Mouse (Mus musculus): ENCODE data around the gene Tspan32.

DNA sequence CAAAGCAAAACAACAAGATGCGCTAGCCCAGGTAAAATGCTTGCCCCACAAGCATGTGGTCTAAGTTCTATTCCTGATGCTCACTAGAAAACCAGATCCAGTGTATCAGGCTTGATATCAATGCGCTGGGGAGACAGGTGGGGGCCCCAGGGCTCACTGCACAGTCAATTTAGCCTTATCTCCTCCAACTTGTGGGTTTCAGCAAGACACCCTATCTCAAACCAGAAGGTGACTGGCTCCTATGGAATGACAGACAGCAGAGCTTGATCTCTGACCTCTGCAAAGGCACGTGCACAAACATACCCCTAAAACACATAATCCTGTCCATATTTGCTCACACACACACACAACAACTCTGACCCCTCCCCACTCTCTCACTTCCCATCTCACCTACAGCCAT is 17.1 kb upstream of the Tspan32 start:
- TF ChIP-seq CTCF (IDR thresholded peaks at IDR 0.05; ENCODE audit: insufficient read depth, low read depth, low read length): no peak
- TF ChIP-seq POLR2A (IDR thresholded peaks at IDR 0.05; ENCODE audit: insufficient read depth, low read depth, low read length): no peak
